Mouse (Mus musculus) hindbrain, embryonic 11.5 days (tissue): ENCODE measurements around the gene Epyc. TPM values are rescaled to one million over a fixed set of nuclear protein-coding genes. Genes with fewer than 3 reads are reported as not detected.
A peak's percentile ranks its signal among the peaks of the same experiment; 100 is the strongest.

Source experiments
- ATAC-seq: fragments of 200-750 bp; cut with Nextera tagmentation; 2 replicates; pipeline ENCODE4 v1.8.0; 2017; ENCODE audit warnings: mild to moderate bottlenecking, moderate TSS enrichment, moderate library complexity; ENCODE audit not compliant: low FRiP score
- DNase-seq: peaks from one replicate; pipeline ENCODE4 v3.0.0-alpha.2; 2015; ENCODE audit warnings: low spot score
- H3K27ac ChIP-seq: fragments of 300-500 bp; sonication (generic); 2 replicates; pipeline ENCODE4 v1.5.1; 2014; ENCODE audit warnings: mild to moderate bottlenecking, low read depth, low read length
- H3K27me3 ChIP-seq: fragments of 300-500 bp; sonication (generic); 2 replicates; pipeline ENCODE4 v1.6.1; 2014; ENCODE audit warnings: mild to moderate bottlenecking, low read length, moderate library complexity, mixed read lengths; ENCODE audit not compliant: control insufficient read depth, insufficient read depth
- H3K36me3 ChIP-seq: fragments of 300-500 bp; sonication (generic); 2 replicates; pipeline ENCODE4 v1.6.1; 2014; ENCODE audit warnings: mild to moderate bottlenecking, low read length, moderate library complexity, mixed read lengths; ENCODE audit not compliant: control insufficient read depth, insufficient read depth
- H3K4me1 ChIP-seq: fragments of 300-500 bp; sonication (generic); replicated peaks from 2 replicates; pipeline ENCODE4 v1.6.1; 2014; ENCODE audit warnings: low read length, mixed read lengths; ENCODE audit not compliant: control insufficient read depth, insufficient read depth
- H3K4me2 ChIP-seq: fragments of 300-500 bp; sonication (generic); replicated peaks from 2 replicates; pipeline ENCODE4 v1.6.1; 2014; ENCODE audit warnings: mild to moderate bottlenecking, low read depth, low read length
- H3K4me3 ChIP-seq: fragments of 300-500 bp; sonication (generic); 2 replicates; pipeline ENCODE4 v1.5.1; 2014; ENCODE audit warnings: low read depth, low read length
- H3K9ac ChIP-seq: fragments of 300-500 bp; sonication (generic); 2 replicates; pipeline ENCODE4 v1.6.1; 2014; ENCODE audit warnings: low read depth, low read length
- H3K9me3 ChIP-seq: fragments of 300-500 bp; sonication (generic); 2 replicates; pipeline ENCODE4 v1.6.1; 2016; ENCODE audit warnings: low read length; ENCODE audit not compliant: control insufficient read depth
- WGBS: fragments of 180-500 bp; shearing (Covaris S2); extraction: QIAGEN DNeasy Blood & Tissue Kit; methylation state at CpG from one replicate; pipeline ENCODE4 v1.1.7; 2014; 5-methylcytosine and 5-hydroxymethylcytosine counted together
- polyA plus RNA-seq: library from polyadenylated mRNA; unstranded; fragments of >200 nt; fragmentation: Nextera tagmentation; extraction: Ambion mirVana; gene quantifications from 2 replicates; pipeline ENCODE4 v1.2.1, GENCODE M21; 2014

Epyc gene
- polyA plus RNA-seq, 1 experiment from 2014 or later: 2.1 TPM

DNA sequence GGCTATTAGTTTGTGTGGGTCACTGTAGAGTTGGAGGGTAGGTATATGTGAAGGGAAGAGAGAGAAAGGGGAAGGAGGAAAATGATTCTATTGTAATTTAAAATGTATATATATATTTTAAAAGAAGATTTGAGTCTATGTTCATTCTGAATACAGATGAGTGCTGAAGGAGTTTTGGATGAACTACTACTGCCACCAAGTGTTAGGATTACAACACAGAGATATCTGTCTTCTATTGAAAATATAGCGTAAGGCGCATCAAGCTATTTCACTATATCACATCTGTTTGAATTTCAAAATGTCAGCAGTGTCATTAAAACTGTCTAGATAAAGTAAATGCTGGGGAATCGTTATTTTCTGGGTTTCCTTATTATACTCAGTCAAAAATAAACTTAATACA is 45.6 kb downstream of the Epyc start:
- Histone ChIP-seq H3K36me3 (no peaks in the 10 kb centered on the region), H3K27me3 (no peaks in the 10 kb centered on the region), H3K9me3 (no peaks in the 10 kb centered on the region), H3K4me3 (no peak overlapping the region), H3K4me1 (no peaks in the 10 kb centered on the region), H3K4me2 (no peak overlapping the region), H3K27ac (no peak overlapping the region), H3K9ac (no peak overlapping the region)
- ATAC-seq: no peak
- no peak for DNase-seq
- 87% methylated on average over 3 of the region's 3 CpGs for WGBS

DNA sequence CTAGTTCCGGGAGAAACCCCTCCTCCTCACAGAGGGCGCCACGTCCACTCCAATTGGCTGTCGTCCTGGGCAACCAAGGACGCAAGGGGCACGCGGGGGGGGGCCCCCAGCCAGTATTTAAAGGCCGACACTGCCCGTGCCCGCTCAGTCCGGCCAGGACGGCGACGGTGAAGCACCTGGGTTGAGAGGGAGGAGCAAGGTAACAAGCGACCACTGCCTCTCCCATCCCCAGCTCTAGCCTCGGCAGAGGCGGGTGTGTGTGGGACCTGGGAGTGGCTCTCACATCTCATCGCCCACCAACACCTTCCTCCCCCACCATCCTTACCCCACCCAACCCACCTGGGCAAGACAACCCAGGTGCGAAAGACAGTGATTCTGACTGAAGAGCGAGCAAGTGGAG is 49.0 kb downstream of the Epyc start, which contains the start of gene Ccer1:
Gene Ccer1 (plus strand): TSS at position 147 of the 400 bp plus-strand sequence.
- ATAC-seq (0 out of 2 replicates have a peak, but pooled peaks have one; percentile 19), DNase-seq (no peak)
- Histone ChIP-seq H3K36me3 (no peaks in the 10 kb centered on the region), H3K9ac (no peak within 1 kb of the TSS), H3K4me1 (no peaks in the 10 kb centered on the region), H3K4me3 (no peak within 1 kb of the TSS), H3K4me2 (no peak within 1 kb of the TSS), H3K27ac (no peak within 1 kb of the TSS), H3K27me3 (no peaks in the 10 kb centered on the region), H3K9me3 (no peaks in the 10 kb centered on the region)
- 84% methylated on average over 20 of the region's 20 CpGs for WGBS

DNA sequence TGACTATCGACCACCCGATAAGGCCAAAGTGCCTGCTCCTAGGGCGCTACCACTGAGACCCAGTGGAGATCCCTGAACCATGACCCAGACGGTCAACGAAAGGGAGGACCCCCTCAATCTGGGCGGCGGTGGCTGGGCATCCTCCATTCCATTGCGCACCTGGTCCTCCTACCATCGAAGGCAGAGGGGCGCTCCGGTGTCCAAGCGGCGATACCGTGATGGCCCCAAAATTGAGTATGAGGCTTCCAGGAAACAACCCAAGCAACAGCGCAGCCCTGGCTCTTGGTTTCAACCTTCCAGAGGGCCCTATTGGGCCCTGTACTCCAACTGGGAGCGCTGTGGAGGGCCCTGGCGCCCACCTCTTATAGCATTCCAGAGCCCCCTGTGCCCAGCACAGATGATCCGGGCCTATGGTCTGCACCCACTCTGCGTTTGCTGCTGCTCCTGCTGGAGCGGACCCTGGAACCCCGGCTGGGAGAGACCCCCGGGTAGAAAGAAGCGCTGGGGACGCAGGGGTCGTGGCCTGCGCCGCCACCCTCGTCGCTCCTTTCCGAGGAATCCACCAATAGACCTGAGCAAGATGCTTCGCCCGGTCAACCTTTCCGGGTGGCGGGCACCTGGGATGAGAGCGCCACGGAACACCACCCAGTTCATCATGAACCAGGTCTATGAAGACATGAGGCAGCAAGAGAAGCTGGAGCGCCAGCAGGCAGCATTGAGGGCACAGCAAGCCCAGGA is 49.7 kb downstream of the Epyc start:
- no peak for DNase-seq
- no peaks in the 10 kb centered on the region for H3K9me3 ChIP-seq
- no peaks in the 10 kb centered on the region for H3K4me1 ChIP-seq
- no peak overlapping the region for H3K9ac ChIP-seq
- no peak for ATAC-seq
- no peak overlapping the region for H3K4me2 ChIP-seq
- no peak overlapping the region for H3K4me3 ChIP-seq
- no peaks in the 10 kb centered on the region for H3K27me3 ChIP-seq
- no peaks in the 10 kb centered on the region for H3K36me3 ChIP-seq
- no peak overlapping the region for H3K27ac ChIP-seq
- WGBS: 92% methylated on average over 37 of the region's 37 CpGs

DNA sequence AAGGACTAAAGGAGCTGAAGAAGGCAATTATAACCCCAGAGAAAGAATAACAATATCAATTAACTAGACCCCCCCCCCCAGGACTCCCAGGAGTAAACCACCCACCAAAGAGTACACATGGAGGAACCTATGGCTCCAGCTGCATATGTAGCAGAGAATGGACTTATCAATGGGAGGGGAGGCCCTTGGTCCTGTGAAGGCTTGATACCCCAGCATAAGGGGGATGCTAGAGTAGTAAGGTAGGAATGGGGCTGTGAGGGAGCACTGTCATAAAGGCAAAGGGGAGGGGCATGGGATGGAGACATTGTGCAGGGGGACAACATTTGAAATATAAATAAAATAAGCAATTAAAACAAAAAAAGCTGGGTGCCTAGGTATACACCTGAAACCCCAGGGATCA is 58.5 kb downstream of the Epyc start:
- no peaks in the 10 kb centered on the region for H3K36me3 ChIP-seq
- no peak overlapping the region for H3K9ac ChIP-seq
- no peak overlapping the region for H3K4me2 ChIP-seq
- H3K27ac ChIP-seq: no peak overlapping the region
- no peaks in the 10 kb centered on the region for H3K4me1 ChIP-seq
- ATAC-seq (no peak), DNase-seq (no peak)
- H3K27me3 ChIP-seq: no peaks in the 10 kb centered on the region
- H3K4me3 ChIP-seq: no peak overlapping the region
- no peaks in the 10 kb centered on the region for H3K9me3 ChIP-seq

DNA sequence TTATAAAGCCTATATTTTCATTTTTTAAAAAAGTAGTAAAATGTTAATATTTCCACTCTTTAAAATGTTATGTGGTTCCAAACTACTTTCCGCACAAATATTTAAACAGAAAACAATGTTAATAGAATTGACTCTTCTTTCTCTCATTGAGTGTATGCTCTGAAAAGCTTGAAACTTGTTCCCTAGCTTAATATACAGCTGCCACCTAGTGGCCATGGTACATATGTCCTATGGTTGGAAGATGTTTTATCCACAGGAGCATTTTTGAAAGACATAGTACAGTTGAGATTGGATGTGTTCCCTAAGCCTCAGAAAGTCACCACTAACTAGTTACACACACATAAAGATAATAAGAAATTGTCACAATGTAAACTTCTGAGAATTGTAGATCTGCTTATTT is 60.7 kb downstream of the Epyc start:
- DNase-seq (peak; percentile 75), ATAC-seq (no peak; the same call in 1 of the 2 replicates)
- no peak overlapping the region for H3K9ac ChIP-seq
- no peak overlapping the region for H3K4me2 ChIP-seq
- H3K36me3 ChIP-seq: no peaks in the 10 kb centered on the region
- H3K4me3 ChIP-seq: no peak overlapping the region
- H3K27me3 ChIP-seq: no peaks in the 10 kb centered on the region
- no peaks in the 10 kb centered on the region for H3K4me1 ChIP-seq
- 52% methylated on average over 1 of the region's 1 CpGs for WGBS
- no peaks in the 10 kb centered on the region for H3K9me3 ChIP-seq
- no peak overlapping the region for H3K27ac ChIP-seq

DNA sequence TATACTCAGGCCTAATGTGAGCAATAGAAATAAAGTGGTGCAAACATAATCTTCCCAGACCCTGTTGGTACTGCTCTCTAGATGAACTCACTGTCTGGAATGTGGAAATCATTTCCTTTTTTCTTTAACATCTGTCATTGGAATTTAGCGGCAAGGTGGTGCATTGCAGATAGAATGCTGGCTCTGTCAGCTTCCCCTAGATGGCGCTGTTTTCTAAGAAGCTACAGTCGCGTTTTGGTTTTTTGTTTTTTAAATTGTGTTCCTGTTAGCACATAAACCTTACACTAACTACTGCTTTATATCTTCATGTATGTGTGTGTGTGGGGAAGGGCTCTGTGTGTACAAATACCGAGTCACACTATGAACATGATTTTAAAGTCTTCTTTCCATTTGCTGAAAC is 68.8 kb downstream of the Epyc start:
- H3K36me3 ChIP-seq: no peaks in the 10 kb centered on the region
- no peaks in the 10 kb centered on the region for H3K27me3 ChIP-seq
- no peaks in the 10 kb centered on the region for H3K9me3 ChIP-seq
- ATAC-seq: 0 out of 2 replicates have a peak, but pooled peaks have one; percentile 43
- H3K4me1 ChIP-seq: no peaks in the 10 kb centered on the region
- 5% methylated on average over 5 of the region's 5 CpGs for WGBS
- no peak overlapping the region for H3K4me2 ChIP-seq
- H3K9ac ChIP-seq: no peak overlapping the region
- peak; percentile 79 for DNase-seq
- no peak overlapping the region for H3K4me3 ChIP-seq
- H3K27ac ChIP-seq: no peak overlapping the region

DNA sequence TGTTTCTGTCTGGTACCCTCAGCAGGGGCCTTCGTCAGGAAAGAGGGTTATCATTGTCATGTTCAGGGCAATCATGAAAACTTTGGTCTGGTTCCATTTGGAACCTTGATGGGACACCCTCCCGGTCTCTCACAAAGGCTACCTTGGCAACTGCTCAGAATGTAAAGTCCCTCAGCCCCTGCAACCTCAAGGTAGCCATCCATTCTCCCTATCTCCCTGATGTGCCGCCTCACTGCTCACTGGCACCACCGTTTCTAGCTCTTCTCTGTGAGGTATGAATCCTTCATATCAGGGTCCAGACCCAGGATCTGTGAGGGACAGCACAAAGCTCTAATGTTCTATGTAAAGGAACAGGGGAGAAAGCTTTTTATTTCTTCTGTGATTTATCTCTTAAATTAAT is 70.7 kb downstream of the Epyc start:
- H3K4me3 ChIP-seq: no peak overlapping the region
- H3K36me3 ChIP-seq: no peaks in the 10 kb centered on the region
- no peak for DNase-seq
- H3K27ac ChIP-seq: no peak overlapping the region
- H3K27me3 ChIP-seq: no peaks in the 10 kb centered on the region
- no peaks in the 10 kb centered on the region for H3K9me3 ChIP-seq
- 78% methylated on average over 4 of the region's 4 CpGs for WGBS
- no peak for ATAC-seq
- H3K9ac ChIP-seq: no peak overlapping the region
- no peaks in the 10 kb centered on the region for H3K4me1 ChIP-seq
- H3K4me2 ChIP-seq: no peak overlapping the region

DNA sequence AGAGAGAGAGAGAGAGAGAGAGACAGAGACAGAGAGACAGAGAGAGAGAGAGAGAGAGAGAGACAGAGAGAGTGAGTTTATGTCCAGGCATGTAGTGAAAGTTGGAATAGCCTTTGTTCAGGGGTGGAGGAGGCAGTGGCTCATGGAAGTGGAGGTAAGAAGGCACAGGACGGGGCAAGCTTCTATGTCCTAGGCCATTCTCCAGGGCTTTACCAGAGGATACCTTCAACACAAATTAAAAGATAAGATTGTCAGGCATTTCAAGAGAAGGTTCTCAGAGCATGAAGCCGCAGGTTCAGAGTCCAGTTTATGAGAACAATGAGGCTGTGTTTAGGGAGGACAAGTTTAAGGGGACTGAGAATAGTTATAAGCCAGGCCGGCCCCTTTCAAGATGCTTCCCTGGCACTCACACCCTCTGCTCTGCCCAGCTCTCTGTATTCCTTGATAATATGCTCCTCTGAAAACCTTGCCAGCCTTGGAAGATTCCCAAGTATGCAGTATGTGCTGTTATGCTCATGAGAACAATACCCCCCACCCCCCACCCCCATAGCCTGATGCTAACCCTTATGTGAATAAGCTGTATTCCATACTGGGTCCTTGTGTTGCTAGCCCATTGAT is 71.5 kb downstream of the Epyc start:
- no peak overlapping the region for H3K4me2 ChIP-seq
- no peak overlapping the region for H3K9ac ChIP-seq
- 83% methylated on average over 3 of the region's 3 CpGs for WGBS
- H3K27ac ChIP-seq: no peak overlapping the region
- H3K4me1 ChIP-seq: no peaks in the 10 kb centered on the region
- H3K4me3 ChIP-seq: no peak overlapping the region
- no peaks in the 10 kb centered on the region for H3K36me3 ChIP-seq
- H3K9me3 ChIP-seq: no peaks in the 10 kb centered on the region
- DNase-seq: no peak
- no peaks in the 10 kb centered on the region for H3K27me3 ChIP-seq
- ATAC-seq: no peak

DNA sequence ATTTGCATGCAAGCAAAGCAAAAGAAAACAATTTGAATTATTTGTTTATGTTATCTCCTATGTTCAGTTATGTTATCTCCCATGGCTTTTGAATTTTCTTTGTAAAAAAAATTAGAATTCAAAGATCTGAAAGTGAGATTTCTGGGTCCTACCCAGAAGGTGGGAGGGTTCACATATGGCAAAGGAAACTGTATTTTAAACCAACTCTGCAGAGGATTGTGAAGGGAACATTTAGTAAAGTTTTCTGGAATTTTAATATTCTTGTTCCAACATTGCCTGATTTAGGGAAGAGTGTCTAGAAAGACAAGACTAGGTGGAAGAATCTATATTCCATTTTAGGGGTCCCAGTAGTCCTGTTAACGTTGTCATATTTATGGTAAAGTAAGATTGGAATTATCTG is 73.4 kb downstream of the Epyc start:
- 62% methylated on average over 1 of the region's 1 CpGs for WGBS
- Histone ChIP-seq H3K27me3 (no peaks in the 10 kb centered on the region), H3K4me3 (no peak overlapping the region), H3K36me3 (no peaks in the 10 kb centered on the region), H3K27ac (no peak overlapping the region), H3K9ac (no peak overlapping the region), H3K4me2 (no peak overlapping the region), H3K9me3 (no peaks in the 10 kb centered on the region), H3K4me1 (no peaks in the 10 kb centered on the region)
- ATAC-seq (no peak), DNase-seq (no peak)
